Mouse (Mus musculus) T-cell, adult 66 days (primary cell): ENCODE results near the gene Rasa4. TPM values are rescaled to one million over a fixed set of nuclear protein-coding genes. Genes with fewer than 3 reads are reported as not detected.

Experiments
- total RNA-seq, 2 experiments: library from RNA; stranded (reverse); gene quantifications; 3 replicates in 1 of 2; 4 replicates in 1 of 2; pipeline ENCODE4 v1.2.4; 2023

Rasa4 gene
- total RNA-seq: 1 to 10 TPM; 5.0 to 6.5 TPM

GRCm38 (mm10) chr5:136083669-136084107 is at the start of gene Rasa4:
Gene Rasa4, plus strand, starts transcription at chr5:136083916.

DNA sequence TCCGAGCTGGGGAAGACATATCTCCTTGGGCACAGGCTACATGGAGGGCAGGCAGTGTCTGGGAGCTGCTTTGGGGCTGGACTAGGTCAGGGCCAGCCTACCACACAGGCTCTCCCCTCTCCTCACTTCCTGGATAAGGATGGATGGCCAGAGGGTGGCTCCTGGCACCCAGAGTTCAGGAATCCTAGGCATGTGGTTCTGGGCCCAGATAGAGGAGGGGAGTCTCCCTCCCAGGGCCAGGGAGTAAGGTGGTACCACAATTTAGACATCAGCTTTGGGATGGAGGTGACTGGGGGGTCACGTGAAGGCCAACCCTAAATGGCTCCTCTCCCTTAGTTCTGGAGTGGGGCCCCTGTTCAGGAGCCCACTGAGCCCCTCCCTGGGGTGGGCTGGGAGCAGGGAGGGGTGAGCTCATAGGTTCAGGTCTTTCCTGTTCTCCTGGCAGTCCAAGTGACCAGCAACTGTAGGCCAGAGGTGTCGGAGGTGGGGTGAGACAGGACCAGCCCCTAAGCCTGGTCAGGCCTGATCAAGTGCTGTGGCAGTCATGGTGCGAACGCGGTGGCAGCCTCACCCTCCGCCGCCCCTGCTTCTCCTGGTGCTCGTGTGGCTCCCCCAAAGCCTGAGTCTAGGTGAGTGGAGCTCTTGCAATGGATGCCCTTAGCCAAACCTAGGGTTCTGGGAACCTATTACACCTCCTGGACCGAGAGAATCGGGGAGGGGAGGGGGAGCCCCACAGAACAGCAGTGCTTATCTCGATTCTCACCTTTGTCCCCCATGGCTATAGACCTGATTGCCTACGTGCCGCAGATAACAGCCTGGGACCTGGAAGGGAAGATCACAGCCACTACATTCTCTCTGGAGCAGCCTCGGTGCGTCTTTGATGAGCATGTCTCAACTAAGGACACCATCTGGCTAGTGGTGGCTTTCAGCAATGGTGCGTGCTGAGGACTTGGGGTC is 45.2 kb upstream of the Rasa4 start, which contains the start of gene Upk3b:
Gene Upk3b (plus strand): TSS at position 239 of the 957 bp plus-strand sequence.

DNA sequence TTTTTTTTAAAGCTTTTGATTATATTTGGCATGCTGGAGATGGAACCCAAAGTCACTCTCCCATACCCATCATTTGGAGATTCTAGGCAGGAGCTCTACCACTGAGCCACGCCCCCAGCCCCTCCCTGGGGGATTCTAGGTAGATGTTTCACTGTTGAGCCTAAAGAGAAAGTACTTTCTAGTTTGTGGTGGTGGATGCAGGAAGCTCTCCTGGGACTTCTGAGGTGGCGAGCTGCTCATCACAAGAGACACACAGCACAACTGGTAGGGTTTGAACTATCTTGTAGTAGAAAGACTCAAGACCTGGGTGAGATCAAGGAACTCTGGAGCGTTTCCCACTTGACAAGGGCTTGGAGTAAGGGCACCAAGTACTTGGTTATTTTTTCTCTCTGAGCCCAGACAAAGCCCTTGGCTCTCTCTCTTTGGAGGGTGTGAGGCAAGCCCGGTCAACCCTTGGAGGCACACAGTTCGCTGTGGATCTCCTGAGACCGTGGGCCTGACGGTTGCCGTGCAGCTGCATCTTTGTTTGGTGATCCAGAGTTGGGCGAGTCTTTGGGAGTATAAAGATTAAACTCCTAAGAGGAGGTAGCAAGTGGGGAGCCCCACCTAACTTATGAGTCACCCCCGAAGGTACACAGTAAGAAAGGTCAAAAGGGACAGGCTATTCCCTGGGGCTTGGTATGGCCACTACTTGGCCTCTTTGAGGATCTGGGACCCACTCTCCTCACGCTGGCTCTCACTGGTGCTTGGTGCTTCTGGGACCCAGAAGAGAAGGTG is 29.2 kb upstream of the Rasa4 start, which contains the start of gene Upk3bl:
Gene Upk3bl (plus strand): TSS at position 192 of the 777 bp plus-strand sequence.

DNA sequence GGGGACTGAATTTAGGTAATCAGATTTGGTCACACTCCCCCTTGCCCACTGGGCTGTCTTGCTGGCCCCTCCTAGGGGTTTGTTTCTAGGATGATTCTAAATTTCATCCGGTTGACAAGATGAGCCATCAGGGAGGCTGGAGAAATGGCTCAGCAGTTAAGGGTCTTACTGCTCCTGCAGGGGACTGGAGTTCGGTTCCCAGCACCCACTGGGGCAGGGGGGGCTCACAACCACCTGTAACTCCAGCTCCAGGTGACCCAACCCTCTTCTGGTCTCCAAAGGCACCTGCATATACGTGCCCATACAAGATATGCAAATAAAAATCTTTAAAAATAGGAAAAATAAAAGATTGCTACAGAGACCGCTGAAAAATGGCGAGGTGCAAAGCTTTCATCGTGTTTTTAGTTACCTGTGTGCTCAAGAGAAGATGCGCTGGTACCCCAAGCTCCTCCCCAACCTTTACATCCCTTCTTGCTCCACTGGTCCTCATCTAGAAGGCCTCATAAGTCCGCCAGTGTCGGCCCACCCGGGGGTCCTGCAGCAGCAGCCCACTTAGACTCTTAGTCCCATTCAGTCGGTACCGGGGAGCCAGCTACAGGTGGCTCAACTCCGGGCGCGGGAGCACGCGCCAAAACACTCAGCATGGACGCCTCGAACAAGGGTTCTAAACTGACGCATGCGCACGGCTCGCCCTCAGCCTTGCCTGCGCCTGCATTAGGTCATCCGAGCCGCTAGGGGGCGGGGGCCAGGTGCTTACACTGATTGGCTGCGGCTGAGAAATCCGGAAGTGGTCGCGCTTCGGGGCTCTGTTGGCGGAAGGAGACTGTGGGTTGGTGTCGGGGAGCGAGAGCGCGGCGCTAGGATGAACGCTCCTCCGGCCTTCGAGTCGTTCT is 32.4 kb downstream of the Rasa4 start, which contains the start of gene Polr2j:
Gene Polr2j (plus strand): TSS at position 741 of the 893 bp plus-strand sequence.

GRCm38 (mm10) chr5:136135571-136136291 is 52.0 kb downstream of the Rasa4 start, which contains the start of the genes Lrwd1 and Alkbh4:
Gene Lrwd1, minus strand, starts transcription at chr5:136136074.
Gene Alkbh4, plus strand, starts transcription at chr5:136136146.

Other genes with a start within 250 kb of the Rasa4 start
- gene Hspb1, start 196.0 kb upstream of the Rasa4 start, total RNA-seq: not detected
- gene Ywhag, start 149.3 kb upstream of the Rasa4 start, total RNA-seq: 10 to 100 TPM; 62.2 to 73.1 TPM
- gene Ssc4d, start 109.4 kb upstream of the Rasa4 start, total RNA-seq: 1 to 10 TPM in 1 of 2 experiments, not detected in 1; 1.7 TPM
- gene Zp3, start 103.8 kb upstream of the Rasa4 start, total RNA-seq: not detected
- gene Dtx2, start 89.1 kb upstream of the Rasa4 start, total RNA-seq: 10 to 100 TPM; 36.8 to 38.0 TPM
- gene Upk3b, start 45.4 kb upstream of the Rasa4 start, total RNA-seq: under 1 TPM; 0.44 to 0.71 TPM
- not detected for gene Upk3bl, start 29.4 kb upstream of the Rasa4 start, total RNA-seq
- gene Polr2j, start 32.7 kb downstream of the Rasa4 start, total RNA-seq: 10 to 100 TPM; 60.5 to 61.6 TPM
- gene Lrwd1, start 52.2 kb downstream of the Rasa4 start, total RNA-seq: 10 to 100 TPM; 45.7 to 60.0 TPM
- 10 to 100 TPM; 36.6 to 38.4 TPM for gene Alkbh4, start 52.2 kb downstream of the Rasa4 start, total RNA-seq
- gene Orai2, start 86.8 kb downstream of the Rasa4 start, total RNA-seq: 100 to 1,000 TPM; 248 to 265 TPM
- 10 to 100 TPM; 29.7 to 35.2 TPM for gene Prkrip1, start 115.0 kb downstream of the Rasa4 start, total RNA-seq
- 1 to 10 TPM in 1 of 2 experiments, under 1 TPM in 1; 0.99 to 4.1 TPM for gene Sh2b2, start 162.6 kb downstream of the Rasa4 start, total RNA-seq